Mouse (Mus musculus) CH12.LX (cell line): ENCODE data around the gene Glyr1.

Experiments
- CTCF ChIP-seq, 2 experiments: IDR thresholded peaks in 1 of 2; conservative IDR thresholded peaks in 1 of 2; 2 replicates each; pipeline ENCODE4 v1.5.1; 2011 to 2012; ENCODE audit warnings: low read depth in 2 of 2, low read length in 2 of 2, improper control_type of control experiment in 1 of 2, inconsistent platforms in 1 of 2, mild to moderate bottlenecking in 1 of 2, moderate library complexity in 1 of 2
- HCFC1 ChIP-seq: IDR thresholded peaks from 2 replicates; pipeline ENCODE4 v1.6.1; 2012; ENCODE audit warnings: low read depth, mild to moderate bottlenecking, inconsistent platforms, low read length, improper control_type of control experiment
- KAT2A ChIP-seq: IDR thresholded peaks from 2 replicates; pipeline ENCODE4 v1.6.1; 2012; ENCODE audit warnings: low read length, improper control_type of control experiment, inconsistent platforms; ENCODE audit not compliant: insufficient replicate concordance
- MAX ChIP-seq: IDR thresholded peaks from 2 replicates; pipeline ENCODE4 v1.6.1; 2011; ENCODE audit warnings: low read length, improper control_type of control experiment
- POLR2A ChIP-seq: IDR thresholded peaks from 2 replicates; pipeline ENCODE4 v1.6.1; 2011; ENCODE audit warnings: low read depth, mild to moderate bottlenecking, improper control_type of control experiment, low read length
- SIN3A ChIP-seq: IDR thresholded peaks from 2 replicates; pipeline ENCODE4 v1.6.1; 2012; ENCODE audit warnings: low read length, improper control_type of control experiment, inconsistent platforms
- TBP ChIP-seq: conservative IDR thresholded peaks from 2 replicates; pipeline ENCODE4 v1.6.1; 2011; ENCODE audit warnings: low read depth, low read length, improper control_type of control experiment
- USF1 ChIP-seq: IDR thresholded peaks from 2 replicates; pipeline ENCODE4 v1.6.1; 2014; ENCODE audit warnings: low read depth, mild to moderate bottlenecking, inconsistent platforms, low read length, improper control_type of control experiment

GRCm38 (mm10) chr16:5074341-5074740, 24.7 kb upstream of the Glyr1 start:
- TF ChIP-seq HCFC1 (no peak), SIN3A (no peak), TBP (no peak), USF1 (no peak), KAT2A (no peak), CTCF (conservative IDR thresholded peaks at IDR 0.05 in 1 of 2, IDR thresholded peaks at IDR 0.05 in 1 of 2; ENCODE audit: low read depth in 2 of 2, low read length in 2 of 2) (no peak), POLR2A (no peak), MAX (no peak)
